Mouse (Mus musculus) CH12.LX (cell line): ENCODE results near the gene Vsig2. TPM values are rescaled to one million over a fixed set of nuclear protein-coding genes. Genes with fewer than 3 reads are reported as not detected.

Experiments
- DNase-seq: peaks from one replicate; pipeline ENCODE4 v3.0.0-alpha.2; 2013; ENCODE audit errors: extremely low read depth
- H3K27ac ChIP-seq: 2 replicates; pipeline ENCODE4 v1.5.1; 2012; ENCODE audit warnings: low read depth, mild to moderate bottlenecking, control low read depth, moderate library complexity; ENCODE audit not compliant: insufficient read depth
- H3K27me3 ChIP-seq: replicated peaks from 2 replicates; pipeline ENCODE3; 2012; ENCODE audit warnings: inconsistent platforms
- H3K36me3 ChIP-seq, 2 experiments: replicated peaks in 1 of 2; 2 replicates each; pipeline versions ENCODE3 to v1.6.1; 2012; ENCODE audit warnings: inconsistent platforms in 1 of 2, low read length in 1 of 2, mild to moderate bottlenecking in 1 of 2, mixed read lengths in 1 of 2, moderate library complexity in 1 of 2; ENCODE audit not compliant: control insufficient read depth in 1 of 2, insufficient read depth in 1 of 2
- H3K4me1 ChIP-seq, 2 experiments: 2 replicates each; pipeline ENCODE4 v1.6.1; 2012; ENCODE audit warnings: inconsistent platforms in 1 of 2, moderate library complexity in 1 of 2; ENCODE audit not compliant: insufficient read depth in 2 of 2, control insufficient read depth in 1 of 2
- H3K4me2 ChIP-seq: 2 replicates; pipeline ENCODE4 v1.6.1; 2012; ENCODE audit warnings: low read depth, mild to moderate bottlenecking, control low read depth; ENCODE audit not compliant: poor library complexity, insufficient read depth, severe bottlenecking
- H3K4me3 ChIP-seq, 3 experiments: fragments of 150-350 bp in 1 of 3; sonication (generic) in 1 of 3; replicated peaks in 1 of 3; 2 replicates each; pipeline versions ENCODE3 to v1.5.1; 2011 to 2012; ENCODE audit warnings: low read depth in 2 of 3, low read length in 2 of 3, mild to moderate bottlenecking in 2 of 3, moderate library complexity in 2 of 3, control low read depth in 1 of 3, improper control_type of control experiment in 1 of 3, inconsistent platforms in 1 of 3, mixed read lengths in 1 of 3; ENCODE audit not compliant: poor library complexity in 1 of 3
- H3K79me2 ChIP-seq: replicated peaks from 2 replicates; pipeline ENCODE4 v1.6.1; 2012; ENCODE audit warnings: mild to moderate bottlenecking, moderate library complexity; ENCODE audit not compliant: control insufficient read depth, poor library complexity, insufficient read depth, severe bottlenecking; ENCODE audit errors: extremely low read depth
- H3K9ac ChIP-seq: 2 replicates; pipeline ENCODE4 v1.6.1; 2012; ENCODE audit warnings: low read depth, mild to moderate bottlenecking, control low read depth, moderate library complexity; ENCODE audit not compliant: insufficient read depth
- H3K9me3 ChIP-seq: replicated peaks from 2 replicates; pipeline ENCODE3; 2012; ENCODE audit warnings: low read length, inconsistent platforms, mixed read lengths
- CTCF ChIP-seq, 2 experiments: IDR thresholded peaks in 1 of 2; conservative IDR thresholded peaks in 1 of 2; 2 replicates each; pipeline ENCODE4 v1.5.1; 2011 to 2012; ENCODE audit warnings: low read depth in 2 of 2, low read length in 2 of 2, improper control_type of control experiment in 1 of 2, inconsistent platforms in 1 of 2, mild to moderate bottlenecking in 1 of 2, moderate library complexity in 1 of 2
- E2F4 ChIP-seq: IDR thresholded peaks from 2 replicates; pipeline ENCODE4 v1.6.1; 2011; ENCODE audit warnings: low read depth, low read length, improper control_type of control experiment; ENCODE audit not compliant: insufficient replicate concordance
- ELF1 ChIP-seq: IDR thresholded peaks from 2 replicates; pipeline ENCODE4 v1.6.1; 2014; ENCODE audit warnings: low read depth, mild to moderate bottlenecking, inconsistent platforms, low read length, improper control_type of control experiment
- GABPA ChIP-seq: IDR thresholded peaks from 2 replicates; pipeline ENCODE4 v1.6.1; 2012; ENCODE audit warnings: low read depth, low read length, improper control_type of control experiment, inconsistent platforms; ENCODE audit not compliant: insufficient replicate concordance
- HCFC1 ChIP-seq: IDR thresholded peaks from 2 replicates; pipeline ENCODE4 v1.6.1; 2012; ENCODE audit warnings: low read depth, mild to moderate bottlenecking, inconsistent platforms, low read length, improper control_type of control experiment
- IRF4 ChIP-seq: IDR thresholded peaks from 2 replicates; pipeline ENCODE4 v1.6.1; 2014; ENCODE audit warnings: low read depth, mild to moderate bottlenecking, inconsistent platforms, low read length, improper control_type of control experiment
- MAX ChIP-seq: IDR thresholded peaks from 2 replicates; pipeline ENCODE4 v1.6.1; 2011; ENCODE audit warnings: low read length, improper control_type of control experiment
- MAZ ChIP-seq: IDR thresholded peaks from 2 replicates; pipeline ENCODE4 v1.6.1; 2012; ENCODE audit warnings: low read depth, mild to moderate bottlenecking, inconsistent platforms, low read length, improper control_type of control experiment, moderate library complexity
- MXI1 ChIP-seq: IDR thresholded peaks from 2 replicates; pipeline ENCODE4 v1.6.1; 2011; ENCODE audit warnings: mild to moderate bottlenecking, low read depth, low read length, improper control_type of control experiment
- PAX5 ChIP-seq: IDR thresholded peaks from 2 replicates; pipeline ENCODE4 v1.6.1; 2012; ENCODE audit warnings: low read length, inconsistent platforms, mixed read lengths
- RAD21 ChIP-seq: IDR thresholded peaks from 2 replicates; pipeline ENCODE4 v1.6.1; 2011; ENCODE audit warnings: low read depth, mild to moderate bottlenecking, low read length, improper control_type of control experiment, moderate library complexity
- RCOR1 ChIP-seq: conservative IDR thresholded peaks from 2 replicates; pipeline ENCODE4 v1.6.1; 2012; ENCODE audit warnings: low read depth, mild to moderate bottlenecking, inconsistent platforms, low read length, improper control_type of control experiment
- SIN3A ChIP-seq: IDR thresholded peaks from 2 replicates; pipeline ENCODE4 v1.6.1; 2012; ENCODE audit warnings: low read length, improper control_type of control experiment, inconsistent platforms
- SMC3 ChIP-seq: IDR thresholded peaks from 2 replicates; pipeline ENCODE4 v1.6.1; 2011; ENCODE audit warnings: low read depth, low read length, improper control_type of control experiment
- TBP ChIP-seq: conservative IDR thresholded peaks from 2 replicates; pipeline ENCODE4 v1.6.1; 2011; ENCODE audit warnings: low read depth, low read length, improper control_type of control experiment
- TCF12 ChIP-seq: IDR thresholded peaks from 2 replicates; pipeline ENCODE4 v1.6.1; 2014; ENCODE audit warnings: low read depth, mild to moderate bottlenecking, inconsistent platforms, low read length, improper control_type of control experiment
- USF2 ChIP-seq: conservative IDR thresholded peaks from 2 replicates; pipeline ENCODE4 v1.6.1; 2011; ENCODE audit warnings: low read depth, low read length, improper control_type of control experiment
- ZC3H11A ChIP-seq: IDR thresholded peaks from 2 replicates; pipeline ENCODE4 v1.6.1; 2012; ENCODE audit warnings: low read depth, mild to moderate bottlenecking, inconsistent platforms, low read length, improper control_type of control experiment
- ZKSCAN1 ChIP-seq: IDR thresholded peaks from 2 replicates; pipeline ENCODE4 v1.6.1; 2012; ENCODE audit warnings: low read depth, inconsistent platforms, low read length, improper control_type of control experiment, borderline replicate concordance
- ZMIZ1 ChIP-seq: IDR thresholded peaks from 2 replicates; pipeline ENCODE4 v1.6.1; 2012; ENCODE audit warnings: low read depth, mild to moderate bottlenecking, inconsistent platforms, low read length, improper control_type of control experiment
- dilution Hi-C: fragments of 300-500 bp; cut with MboI; formaldehyde crosslinking; loops from 2 replicates; pipeline ENCODE4 v1.14.3; 2020; ENCODE audit warnings: low sequenced_read_pairs; ENCODE audit not compliant: extremely low pct_unique_long_range_greater_than_20kb, extremely low pct_ligation_motif_present
- in situ Hi-C: fragments of 300-500 bp; cut with MboI; formaldehyde crosslinking; loops from 3 replicates; pipeline ENCODE4 v1.14.3; 2019; ENCODE audit warnings: low sequenced_read_pairs, low pct_ligation_motif_present, low pct_unique_long_range_greater_than_20kb, mixed read lengths
- polyA plus RNA-seq: library from polyadenylated mRNA; unstranded; fragments of >175 nt; gene quantifications from 2 replicates; pipeline ENCODE4 v1.2.1, GENCODE M21; 2012; ENCODE audit warnings: low read depth; ENCODE audit not compliant: insufficient read length
- total RNA-seq, 2 experiments: library from RNA; depleted of rRNA; stranded (reverse); fragments of 300-350 nt in 1 of 2; fragments of >200 nt in 1 of 2; gene quantifications; 2 replicates each; pipeline ENCODE4 v1.2.3; 2012 to 2014

The Vsig2 gene
- total and polyA plus RNA-seq, 3 experiments = not detected

- Histone ChIP-seq H3K4me3 (no peak overlapping the region), H3K4me1 (peaks cover 11 to 24% of the 10 kb centered on the region in 2 experiments), H3K36me3 (peaks cover 4 to 30% of the 10 kb centered on the region in 2 experiments), H3K27me3 (no peaks in the 10 kb centered on the region), H3K79me2 (no peaks in the 10 kb centered on the region), H3K4me2 (no peak overlapping the region), H3K9me3 (no peaks in the 10 kb centered on the region), H3K9ac (no peak overlapping the region), H3K27ac (no peak overlapping the region)
- TF ChIP-seq IRF4 (no peak), ZKSCAN1 (no peak), MXI1 (no peak), SIN3A (no peak), MAZ (no peak), RAD21 (no peak), TCF12 (no peak), ZMIZ1 (no peak), USF2 (no peak), SMC3 (no peak), HCFC1 (no peak), TBP (no peak), ELF1 (no peak), PAX5 (no peak), MAX (no peak), E2F4 (no peak), GABPA (no peak), RCOR1 (no peak), ZC3H11A (no peak)
- in situ Hi-C loops (no loop called here), dilution Hi-C loops (no loop called here)
- DNase-seq = no peak
Observed at GRCm38 (mm10) chr9:37525461-37525860, 13.6 kb upstream of the Vsig2 start.

- H3K9ac ChIP-seq = no peak overlapping the region
- peak in 1 of 2 experiments; percentile 19; a peak in 1 of 4 replicates for TF ChIP-seq CTCF (conservative IDR thresholded peaks at IDR 0.05 in 1 of 2, IDR thresholded peaks at IDR 0.05 in 1 of 2; ENCODE audit: low read depth in 2 of 2, low read length in 2 of 2)
- TF ChIP-seq SMC3 = peak; percentile 15; the same call in 1 of the 2 replicates
- no peak for TF ChIP-seq PAX5
- H3K4me3 ChIP-seq = no peak overlapping the region
- no peak for DNase-seq
- H3K9me3 ChIP-seq = no peaks in the 10 kb centered on the region
- peaks cover 14 to 35% of the 10 kb centered on the region in 2 experiments for H3K4me1 ChIP-seq
- in situ Hi-C loops (no loop called here), dilution Hi-C loops (no loop called here)
- no peak overlapping the region for H3K4me2 ChIP-seq
- no peak overlapping the region for H3K27ac ChIP-seq
- H3K79me2 ChIP-seq = no peaks in the 10 kb centered on the region
- no peaks in the 10 kb centered on the region for H3K27me3 ChIP-seq
- H3K36me3 ChIP-seq = peaks cover 4 to 24% of the 10 kb centered on the region in 2 experiments
Observed at GRCm38 (mm10) chr9:37526443-37527395, 12.3 kb upstream of the Vsig2 start.
